Mouse (Mus musculus) gastrocnemius, adult 18-20 months (tissue): ENCODE measurements around the gene Nudt2. TPM values are rescaled to one million over a fixed set of nuclear protein-coding genes. Genes with fewer than 3 reads are reported as not detected.
A peak's percentile ranks its signal among the peaks of the same experiment; 100 is the strongest.

Source experiments
- DNase-seq: peaks from one replicate; pipeline ENCODE4 v3.0.0; 2021; ENCODE audit warnings: low spot score
- total RNA-seq, 2 experiments: library from RNA; stranded (reverse); gene quantifications; 2 replicates each; pipeline ENCODE4 v1.2.3; 2021

The Nudt2 gene
- total RNA-seq, 2 experiments from 2014 or later, result 26.5 to 28.8 TPM

- no peak for DNase-seq
Measured at GRCm38 (mm10) chr4:41518349-41518748, 53.4 kb downstream of the Nudt2 start.

GRCm38 (mm10) chr4:41519195-41519594 lies 54.2 kb downstream of the Nudt2 start:
- DNase-seq, result no peak

GRCm38 (mm10) chr4:41520641-41521040 lies 55.7 kb downstream of the Nudt2 start:
- no peak for DNase-seq

- DNase-seq, result no peak
Measured at GRCm38 (mm10) chr4:41522136-41522535, 57.2 kb downstream of the Nudt2 start.

- DNase-seq, result peak; percentile 58
Measured at GRCm38 (mm10) chr4:41522788-41523187, 57.8 kb downstream of the Nudt2 start.

GRCm38 (mm10) chr4:41523839-41524238 lies 58.9 kb downstream of the Nudt2 start:
- DNase-seq, result no peak

GRCm38 (mm10) chr4:41524829-41525228 lies 59.9 kb downstream of the Nudt2 start:
- DNase-seq, result no peak

GRCm38 (mm10) chr4:41526553-41526952 lies 61.6 kb downstream of the Nudt2 start:
- DNase-seq, result no peak

- DNase-seq, result no peak
Measured at GRCm38 (mm10) chr4:41527076-41527475, 62.1 kb downstream of the Nudt2 start.

- DNase-seq, result peak; percentile 83
Measured at GRCm38 (mm10) chr4:41527996-41528395, 63.0 kb downstream of the Nudt2 start.

Other genes with a start within 250 kb of the Nudt2 start
- 10 to 100 TPM; 87.1 to 89.5 TPM for gene Ubap2, start 190.0 kb upstream of the Nudt2 start, total RNA-seq
- 10 to 100 TPM; 27.0 to 27.1 TPM for gene Dcaf12, start 150.3 kb upstream of the Nudt2 start, total RNA-seq
- 10 to 100 TPM; 38.5 to 41.8 TPM for gene Ubap1, start 116.2 kb upstream of the Nudt2 start, total RNA-seq
- under 1 TPM; 0.21 to 0.32 TPM for gene Kif24, start 264 bp upstream of the Nudt2 start, total RNA-seq
- 10 to 100 TPM; 57.2 to 76.3 TPM for gene AI464131, start 37.9 kb downstream of the Nudt2 start, total RNA-seq
- not detected for gene 1110017D15Rik, start 52.2 kb downstream of the Nudt2 start, total RNA-seq
- gene Fam219a, start 104.4 kb downstream of the Nudt2 start, total RNA-seq, result 10 to 100 TPM; 21.5 to 21.9 TPM
- under 1 TPM; 0.55 to 0.73 TPM for gene Dnaic1, start 104.6 kb downstream of the Nudt2 start, total RNA-seq
- gene Enho, start 175.2 kb downstream of the Nudt2 start, total RNA-seq, result 10 to 100 TPM in 1 of 2 experiments, 1 to 10 TPM in 1; 8.6 to 15.3 TPM
- 10 to 100 TPM; 14.4 to 47.1 TPM for gene Cntfr, start 231.9 kb downstream of the Nudt2 start, total RNA-seq
- 10 to 100 TPM; 44.7 to 53.1 TPM for gene Il11ra1, start 234.8 kb downstream of the Nudt2 start, total RNA-seq
- 10 to 100 TPM; 46.9 to 48.3 TPM for gene Rpp25l, start 248.4 kb downstream of the Nudt2 start, total RNA-seq